Mouse (Mus musculus) heart, adult 11 months (tissue): Measurements from ENCODE around the gene Nlrc5.

Source experiments
- DNase-seq: peaks from one replicate; pipeline ENCODE4 v3.0.0; 2022

The Nlrc5 gene

GRCm38 (mm10) chr8:94471281-94471680 is 37.1 kb downstream of the Nlrc5 start:
- DNase-seq, result peak; percentile 76

GRCm38 (mm10) chr8:94472741-94473140 is 38.6 kb downstream of the Nlrc5 start:
- peak; percentile 86 for DNase-seq

- DNase-seq, result peak; percentile 85
Measured at GRCm38 (mm10) chr8:94473431-94473830, 39.3 kb downstream of the Nlrc5 start.

- peak; percentile 64 for DNase-seq
Measured at GRCm38 (mm10) chr8:94475786-94476185, 41.6 kb downstream of the Nlrc5 start.

GRCm38 (mm10) chr8:94476846-94477245 is 42.7 kb downstream of the Nlrc5 start:
- DNase-seq, result peak; percentile 58

GRCm38 (mm10) chr8:94482051-94482450 is 47.9 kb downstream of the Nlrc5 start:
- DNase-seq, result peak; percentile 74

GRCm38 (mm10) chr8:94485288-94485687 is 51.1 kb downstream of the Nlrc5 start:
- DNase-seq, result peak; percentile 90

GRCm38 (mm10) chr8:94485882-94486281 is 51.7 kb downstream of the Nlrc5 start:
- peak; percentile 97 for DNase-seq

GRCm38 (mm10) chr8:94488016-94488415 is 53.9 kb downstream of the Nlrc5 start:
- peak; percentile 87 for DNase-seq

- DNase-seq, result peak; percentile 70
Measured at GRCm38 (mm10) chr8:94489809-94490483, 55.8 kb downstream of the Nlrc5 start.

GRCm38 (mm10) chr8:94492021-94492681 is 58.0 kb downstream of the Nlrc5 start:
- peak; percentile 97 for DNase-seq

- no peak for DNase-seq
Measured at GRCm38 (mm10) chr8:94493240-94493639, 59.1 kb downstream of the Nlrc5 start.

- no peak for DNase-seq
Measured at GRCm38 (mm10) chr8:94515430-94516208, 81.5 kb downstream of the Nlrc5 start.

- no peak for DNase-seq
Measured at GRCm38 (mm10) chr8:94516209-94516593, 82.0 kb downstream of the Nlrc5 start.

GRCm38 (mm10) chr8:94516766-94517165 is 82.6 kb downstream of the Nlrc5 start:
- DNase-seq, result no peak

- no peak for DNase-seq
Measured at GRCm38 (mm10) chr8:94518331-94518730, 84.2 kb downstream of the Nlrc5 start.

GRCm38 (mm10) chr8:94519021-94519420 is 84.9 kb downstream of the Nlrc5 start:
- DNase-seq, result no peak

- no peak for DNase-seq
Measured at GRCm38 (mm10) chr8:94521481-94521880, 87.3 kb downstream of the Nlrc5 start.

- DNase-seq, result peak; percentile 91
Measured at GRCm38 (mm10) chr8:94522482-94522881, 88.3 kb downstream of the Nlrc5 start.

- DNase-seq, result no peak
Measured at GRCm38 (mm10) chr8:94524554-94524953, 90.4 kb downstream of the Nlrc5 start.

- no peak for DNase-seq
Measured at GRCm38 (mm10) chr8:94527178-94527577, 93.0 kb downstream of the Nlrc5 start.

GRCm38 (mm10) chr8:94528245-94528644 is 94.1 kb downstream of the Nlrc5 start:
- peak; percentile 94 for DNase-seq

GRCm38 (mm10) chr8:94529875-94530274 is 95.7 kb downstream of the Nlrc5 start:
- peak; percentile 83 for DNase-seq

- DNase-seq, result no peak
Measured at GRCm38 (mm10) chr8:94530643-94531042, 96.5 kb downstream of the Nlrc5 start.
